Mouse (Mus musculus): ENCODE data around the gene Dgke. TPM values are rescaled to one million over a fixed set of nuclear protein-coding genes. Genes with fewer than 3 reads are reported as not detected.

Dgke gene
- total and polyA plus RNA-seq, 2 experiments from 2014 or later = 14.6 to 37.8 TPM

- ATAC-seq = no peak
- no peaks in the 10 kb centered on the region for H3K4me1 ChIP-seq (ENCODE audit: insufficient read depth)
- no peak overlapping the region for H3K9ac ChIP-seq
- H3K27me3 ChIP-seq (ENCODE audit: insufficient read depth, low read length) = no peaks in the 10 kb centered on the region
- no peaks in the 10 kb centered on the region for H3K36me3 ChIP-seq (ENCODE audit: insufficient read depth)
- no peak overlapping the region for H3K4me2 ChIP-seq (ENCODE audit: low read depth)
- 88% methylated on average over 5 of the region's 5 CpGs for whole genome bisulfite sequencing
- H3K4me3 ChIP-seq (ENCODE audit: low read depth, low read length) = no peak overlapping the region
- no peak for TF ChIP-seq CTCF (IDR thresholded peaks at IDR 0.05; ENCODE audit: low read depth)
- no peak overlapping the region for H3K27ac ChIP-seq (ENCODE audit: low read depth, low read length)
- no peaks in the 10 kb centered on the region for H3K9me3 ChIP-seq (ENCODE audit: low read length)
- DNase-seq = no peak
These were observed 61.2 kb downstream of the Dgke start for GRCm38 (mm10) chr11:89005473-89005872.

- peaks cover 13% of the 10 kb centered on the region for H3K27me3 ChIP-seq (ENCODE audit: insufficient read depth, low read length)
- ATAC-seq = no peak
- no peak overlapping the region for H3K4me2 ChIP-seq (ENCODE audit: low read depth)
- H3K27ac ChIP-seq (ENCODE audit: low read depth, low read length) = no peak overlapping the region
- H3K9ac ChIP-seq = no peak overlapping the region
- no peak for DNase-seq
- TF ChIP-seq CTCF (IDR thresholded peaks at IDR 0.05; ENCODE audit: low read depth) = no peak
- H3K4me3 ChIP-seq (ENCODE audit: low read depth, low read length) = no peak overlapping the region
- H3K4me1 ChIP-seq (ENCODE audit: insufficient read depth) = no peaks in the 10 kb centered on the region
- WGBS = 73% methylated on average over 4 of the region's 4 CpGs
- H3K36me3 ChIP-seq (ENCODE audit: insufficient read depth) = no peaks in the 10 kb centered on the region
- no peaks in the 10 kb centered on the region for H3K9me3 ChIP-seq (ENCODE audit: low read length)
These were observed 62.9 kb downstream of the Dgke start for GRCm38 (mm10) chr11:89003726-89004125.

GRCm38 (mm10) chr11:89003078-89003477 is 63.6 kb downstream of the Dgke start:
- H3K27ac ChIP-seq (ENCODE audit: low read depth, low read length) = no peak overlapping the region
- no peak for ATAC-seq
- no peak overlapping the region for H3K4me2 ChIP-seq (ENCODE audit: low read depth)

GRCm38 (mm10) chr11:89002621-89003020 is 64.0 kb downstream of the Dgke start:
- no peak for TF ChIP-seq CTCF (IDR thresholded peaks at IDR 0.05; ENCODE audit: low read depth)
- 59% methylated on average over 5 of the region's 5 CpGs for WGBS
- Histone ChIP-seq H3K9ac (no peak overlapping the region), H3K4me2 (ENCODE audit: low read depth) (no peak overlapping the region), H3K36me3 (ENCODE audit: insufficient read depth) (no peaks in the 10 kb centered on the region), H3K4me3 (ENCODE audit: low read depth, low read length) (no peak overlapping the region), H3K4me1 (ENCODE audit: insufficient read depth) (no peaks in the 10 kb centered on the region), H3K9me3 (ENCODE audit: low read length) (no peaks in the 10 kb centered on the region), H3K27ac (ENCODE audit: low read depth, low read length) (no peak overlapping the region), H3K27me3 (ENCODE audit: insufficient read depth, low read length) (peaks cover 14% of the 10 kb centered on the region)
- ATAC-seq (no peak), DNase-seq (no peak)

More at GRCm38 (mm10) chr11:89003078-89003477, 63.6 kb downstream of the Dgke start:
- Histone ChIP-seq H3K36me3 (ENCODE audit: insufficient read depth) (no peaks in the 10 kb centered on the region), H3K27me3 (ENCODE audit: insufficient read depth, low read length) (peaks cover 14% of the 10 kb centered on the region), H3K9ac (no peak overlapping the region), H3K4me1 (ENCODE audit: insufficient read depth) (no peaks in the 10 kb centered on the region), H3K4me3 (ENCODE audit: low read depth, low read length) (no peak overlapping the region), H3K9me3 (ENCODE audit: low read length) (no peaks in the 10 kb centered on the region)
- no peak for TF ChIP-seq CTCF (IDR thresholded peaks at IDR 0.05; ENCODE audit: low read depth)
- DNase-seq = no peak
- 69% methylated on average over 6 of the region's 6 CpGs for WGBS

GRCm38 (mm10) chr11:89002068-89002467 is 64.6 kb downstream of the Dgke start:
- Histone ChIP-seq H3K27ac (ENCODE audit: low read depth, low read length) (no peak overlapping the region), H3K27me3 (ENCODE audit: insufficient read depth, low read length) (peaks cover 14% of the 10 kb centered on the region), H3K4me3 (ENCODE audit: low read depth, low read length) (no peak overlapping the region), H3K4me1 (ENCODE audit: insufficient read depth) (no peaks in the 10 kb centered on the region), H3K9ac (no peak overlapping the region), H3K4me2 (ENCODE audit: low read depth) (no peak overlapping the region), H3K36me3 (ENCODE audit: insufficient read depth) (no peaks in the 10 kb centered on the region), H3K9me3 (ENCODE audit: low read length) (no peaks in the 10 kb centered on the region)
- no peak for TF ChIP-seq CTCF (IDR thresholded peaks at IDR 0.05; ENCODE audit: low read depth)
- DNase-seq (no peak), ATAC-seq (no peak)
- 89% methylated on average over 5 of the region's 5 CpGs for WGBS

DNA sequence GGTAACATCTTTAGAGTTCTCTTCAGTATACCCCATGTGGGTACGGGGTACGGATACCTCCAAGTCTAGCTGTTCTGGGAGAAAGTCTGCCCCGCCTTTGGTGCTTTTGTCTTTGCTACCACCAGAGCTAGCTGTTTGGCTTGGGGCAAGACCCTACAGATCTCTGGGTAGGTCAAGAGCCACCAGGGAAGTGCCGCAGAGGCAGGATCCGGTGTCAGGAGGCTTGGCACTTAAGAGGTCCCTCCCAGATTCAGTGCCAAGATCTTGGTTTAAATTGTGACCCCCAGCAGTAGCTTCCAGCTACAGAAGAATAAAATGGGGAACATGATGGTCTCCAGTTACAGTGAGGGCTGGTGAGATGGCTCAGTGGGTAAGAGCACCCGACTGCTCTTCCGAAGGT is 65.1 kb downstream of the Dgke start:
- TF ChIP-seq CTCF (IDR thresholded peaks at IDR 0.05; ENCODE audit: low read depth) = no peak
- Histone ChIP-seq H3K4me2 (ENCODE audit: low read depth) (no peak overlapping the region), H3K36me3 (ENCODE audit: insufficient read depth) (no peaks in the 10 kb centered on the region)

GRCm38 (mm10) chr11:89000527-89000819 is 66.2 kb downstream of the Dgke start:
- H3K27me3 ChIP-seq (ENCODE audit: insufficient read depth, low read length) = peaks cover 14% of the 10 kb centered on the region
- no peak for TF ChIP-seq CTCF (IDR thresholded peaks at IDR 0.05; ENCODE audit: low read depth)
- H3K4me3 ChIP-seq (ENCODE audit: low read depth, low read length) = no peak overlapping the region
- H3K9ac ChIP-seq = no peak overlapping the region
- H3K36me3 ChIP-seq (ENCODE audit: insufficient read depth) = no peaks in the 10 kb centered on the region
- ATAC-seq = no peak
- peak overlapping the region; percentile 41; the same call in 1 of the 2 replicates for H3K4me2 ChIP-seq (ENCODE audit: low read depth)
- H3K4me1 ChIP-seq (ENCODE audit: insufficient read depth) = no peaks in the 10 kb centered on the region
- H3K27ac ChIP-seq (ENCODE audit: low read depth, low read length) = no peak overlapping the region
- DNase-seq = no peak
- no peaks in the 10 kb centered on the region for H3K9me3 ChIP-seq (ENCODE audit: low read length)

More for the DNA sequence above, 65.1 kb downstream of the Dgke start:
- no peak for DNase-seq
- 96% methylated on average over 7 of the region's 7 CpGs for WGBS
- Histone ChIP-seq H3K9ac (no peak overlapping the region), H3K27ac (ENCODE audit: low read depth, low read length) (no peak overlapping the region), H3K27me3 (ENCODE audit: insufficient read depth, low read length) (peaks cover 14% of the 10 kb centered on the region), H3K4me1 (ENCODE audit: insufficient read depth) (no peaks in the 10 kb centered on the region), H3K9me3 (ENCODE audit: low read length) (no peaks in the 10 kb centered on the region), H3K4me3 (ENCODE audit: low read depth, low read length) (no peak overlapping the region)
- ATAC-seq = no peak

Measured in forebrain, postnatal 0 days (tissue).